Mouse (Mus musculus) hindbrain, embryonic 16.5 days (tissue): Measurements from ENCODE around the gene Hrk. TPM values are rescaled to one million over a fixed set of nuclear protein-coding genes. Genes with fewer than 3 reads are reported as not detected.
A peak's percentile ranks its signal among the peaks of the same experiment; 100 is the strongest.

ENCODE experiments used
- ATAC-seq: fragments of 200-750 bp; cut with Nextera tagmentation; 2 replicates; pipeline ENCODE4 v1.8.0; 2017; ENCODE audit warnings: moderate TSS enrichment, moderate library complexity
- H3K27ac ChIP-seq: fragments of 300-500 bp; sonication (generic); 2 replicates; pipeline ENCODE4 v1.5.1; 2014; ENCODE audit warnings: low read depth, mild to moderate bottlenecking, control low read depth, low read length, moderate library complexity
- H3K27me3 ChIP-seq: fragments of 300-500 bp; sonication (generic); replicated peaks from 2 replicates; pipeline ENCODE4 v1.6.1; 2014; ENCODE audit warnings: low read length; ENCODE audit not compliant: control insufficient read depth, insufficient read depth
- H3K36me3 ChIP-seq: fragments of 300-500 bp; sonication (generic); 2 replicates; pipeline ENCODE4 v1.6.1; 2014; ENCODE audit warnings: mild to moderate bottlenecking, low read length, moderate library complexity, mixed read lengths; ENCODE audit not compliant: control insufficient read depth, insufficient read depth
- H3K4me1 ChIP-seq: fragments of 300-500 bp; sonication (generic); 2 replicates; pipeline ENCODE4 v1.6.1; 2014; ENCODE audit warnings: low read depth, low read length; ENCODE audit not compliant: control insufficient read depth, insufficient read depth
- H3K4me2 ChIP-seq: fragments of 300-500 bp; sonication (generic); 2 replicates; pipeline ENCODE4 v1.6.1; 2014; ENCODE audit warnings: mild to moderate bottlenecking, low read length, control low read depth, moderate library complexity
- H3K4me3 ChIP-seq: fragments of 300-500 bp; sonication (generic); 2 replicates; pipeline ENCODE4 v1.5.1; 2014; ENCODE audit warnings: mild to moderate bottlenecking, low read length, control low read depth, moderate library complexity
- H3K9ac ChIP-seq: fragments of 300-500 bp; sonication (generic); 2 replicates; pipeline ENCODE4 v1.6.1; 2014; ENCODE audit warnings: low read depth, mild to moderate bottlenecking, control low read depth, low read length, moderate library complexity
- H3K9me3 ChIP-seq: fragments of 300-500 bp; sonication (generic); 2 replicates; pipeline ENCODE4 v1.6.1; 2014; ENCODE audit warnings: mild to moderate bottlenecking, low read length, moderate library complexity; ENCODE audit not compliant: control insufficient read depth
- WGBS: fragments of 180-500 bp; shearing (Covaris S2); extraction: QIAGEN DNeasy Blood & Tissue Kit; methylation state at CpG from one replicate; pipeline ENCODE4 v1.1.7; 2014; 5-methylcytosine and 5-hydroxymethylcytosine counted together
- polyA plus RNA-seq: library from polyadenylated mRNA; unstranded; fragments of >200 nt; fragmentation: Nextera tagmentation; extraction: Ambion mirVana; gene quantifications from 2 replicates; pipeline ENCODE4 v1.2.1, GENCODE M21; 2015

Hrk gene
- polyA plus RNA-seq, result 3.7 and 4.8 TPM in 2 replicates

DNA sequence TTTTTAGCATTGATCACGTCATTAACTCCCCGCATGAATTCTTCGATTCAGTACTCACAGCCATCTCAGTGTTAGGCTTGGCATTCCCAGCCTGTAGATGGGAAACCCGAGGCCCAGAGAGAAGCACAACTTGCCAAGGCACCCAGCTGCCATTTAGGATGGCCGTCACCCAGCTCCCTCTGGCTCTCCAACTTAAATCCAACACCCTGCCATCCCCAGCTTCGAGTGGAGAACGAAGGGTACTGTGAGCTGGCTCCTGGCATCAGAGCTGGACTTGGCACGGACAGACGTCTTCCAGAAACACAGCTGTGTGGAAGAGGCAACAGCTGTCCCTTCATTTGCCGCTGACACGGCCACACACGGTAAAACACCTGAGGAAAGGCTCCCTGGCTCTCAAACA, at the start of gene Hrk:
Hrk (plus strand) TSS at position 68 of the 400 bp plus-strand sequence.
- Histone ChIP-seq H3K9ac (no peak within 1 kb of the TSS), H3K27ac (no peak within 1 kb of the TSS), H3K27me3 (peaks cover 14% of the 10 kb centered on the region), H3K4me2 (no peak within 1 kb of the TSS), H3K9me3 (no peaks in the 10 kb centered on the region), H3K4me1 (peaks cover 4% of the 10 kb centered on the region; the same call in 1 of the 2 replicates), H3K4me3 (no peak within 1 kb of the TSS), H3K36me3 (no peaks in the 10 kb centered on the region)
- ATAC-seq, result no peak
- 63% methylated on average over 12 of the region's 12 CpGs for WGBS

DNA sequence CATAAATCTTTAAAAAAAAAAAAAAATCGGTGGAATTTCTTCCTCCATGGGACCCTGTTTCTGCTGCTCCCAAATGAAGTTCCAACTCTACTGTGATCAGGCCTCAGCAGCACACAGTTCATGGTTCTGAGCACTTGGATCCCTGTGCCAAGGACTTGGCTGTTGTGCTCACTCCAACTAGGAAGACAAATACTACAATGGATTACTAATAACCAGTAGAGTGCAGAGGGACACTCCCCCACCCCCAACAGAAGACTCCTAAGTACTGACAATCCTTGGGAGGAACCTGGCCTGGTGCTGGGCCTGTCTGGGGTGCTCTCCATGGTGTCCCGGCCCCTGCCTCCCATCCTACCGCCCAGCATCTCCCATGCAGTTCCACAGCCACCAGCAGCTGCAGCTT, 46.1 kb upstream of the Hrk start:
- peak overlapping the region; percentile 17; the same call in 1 of the 2 replicates for H3K9ac ChIP-seq
- ATAC-seq, result no peak
- no peaks in the 10 kb centered on the region for H3K9me3 ChIP-seq
- peaks cover 27% of the 10 kb centered on the region for H3K4me1 ChIP-seq
- WGBS, result 70% methylated on average over 3 of the region's 3 CpGs
- H3K4me2 ChIP-seq, result no peak overlapping the region
- H3K27me3 ChIP-seq, result no peaks in the 10 kb centered on the region
- H3K27ac ChIP-seq, result peak overlapping the region; percentile 59
- no peaks in the 10 kb centered on the region for H3K36me3 ChIP-seq
- H3K4me3 ChIP-seq, result no peak overlapping the region

GRCm38 (mm10) chr5:118118922-118119321, 45.5 kb upstream of the Hrk start:
- no peaks in the 10 kb centered on the region for H3K36me3 ChIP-seq
- H3K4me1 ChIP-seq, result peaks cover 27% of the 10 kb centered on the region
- H3K27me3 ChIP-seq, result no peaks in the 10 kb centered on the region
- no peak overlapping the region; the same call in 1 of the 2 replicates for H3K4me2 ChIP-seq
- WGBS, result 59% methylated on average over 5 of the region's 5 CpGs
- ATAC-seq, result peak; percentile 52
- peak overlapping the region; percentile 59 for H3K27ac ChIP-seq
- H3K9me3 ChIP-seq, result no peaks in the 10 kb centered on the region
- H3K9ac ChIP-seq, result peak overlapping the region; percentile 17; the same call in 1 of the 2 replicates
- H3K4me3 ChIP-seq, result no peak overlapping the region

DNA sequence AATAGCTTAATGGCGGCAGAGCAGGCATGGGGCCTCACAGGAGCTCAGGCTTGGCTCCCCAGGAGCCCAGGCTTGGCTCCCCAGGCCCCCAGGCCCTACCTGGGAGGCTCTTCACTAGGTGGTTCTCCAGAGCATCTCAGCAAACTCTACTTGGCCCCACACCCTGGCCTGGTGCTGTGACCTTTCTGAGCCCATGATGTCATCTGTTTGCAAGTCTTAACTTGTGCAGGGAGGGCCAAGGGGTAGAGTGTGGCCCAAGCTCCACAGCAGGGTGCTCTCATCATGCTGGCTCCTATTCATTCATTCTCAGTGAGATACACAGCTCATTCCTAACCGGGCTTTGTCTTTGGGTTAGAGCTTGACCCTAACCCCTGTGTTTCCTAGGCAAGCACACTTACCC, 43.8 kb upstream of the Hrk start:
- Histone ChIP-seq H3K27me3 (no peaks in the 10 kb centered on the region), H3K27ac (no peak overlapping the region), H3K4me3 (no peak overlapping the region), H3K36me3 (peaks cover 3% of the 10 kb centered on the region; the same call in 1 of the 2 replicates), H3K4me1 (peaks cover 25% of the 10 kb centered on the region), H3K9ac (no peak overlapping the region), H3K9me3 (no peaks in the 10 kb centered on the region), H3K4me2 (no peak overlapping the region)
- WGBS, result 11% methylated on average over 2 of the region's 2 CpGs
- ATAC-seq, result no peak

DNA sequence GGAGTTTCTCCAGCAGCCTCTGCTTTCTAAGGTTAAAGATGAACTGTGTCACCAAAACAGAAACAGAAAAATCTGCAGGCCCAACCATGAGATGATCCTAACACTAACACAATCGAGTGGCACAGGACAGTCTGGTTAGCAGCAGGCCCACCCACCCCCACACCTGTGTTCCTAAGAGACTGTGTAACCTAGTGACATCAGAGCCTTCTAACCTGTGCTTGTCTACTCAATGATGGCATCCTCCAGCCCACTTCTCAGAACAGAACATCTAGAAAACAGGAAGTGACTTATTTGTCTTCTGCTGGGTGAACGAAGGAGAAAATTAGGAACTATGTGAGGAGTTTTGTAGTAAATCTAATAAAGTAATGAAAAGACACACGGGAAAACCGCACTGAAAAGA, 42.5 kb upstream of the Hrk start:
- Histone ChIP-seq H3K27me3 (no peaks in the 10 kb centered on the region), H3K9ac (no peak overlapping the region), H3K27ac (no peak overlapping the region), H3K4me1 (peaks cover 18% of the 10 kb centered on the region), H3K4me2 (no peak overlapping the region), H3K4me3 (no peak overlapping the region), H3K36me3 (peaks cover 3% of the 10 kb centered on the region; the same call in 1 of the 2 replicates), H3K9me3 (no peaks in the 10 kb centered on the region)
- WGBS, result 95% methylated on average over 4 of the region's 4 CpGs
- no peak for ATAC-seq

GRCm38 (mm10) chr5:118123096-118123495, 41.4 kb upstream of the Hrk start:
- no peak overlapping the region for H3K4me3 ChIP-seq
- H3K4me1 ChIP-seq, result peaks cover 15% of the 10 kb centered on the region
- H3K9me3 ChIP-seq, result no peaks in the 10 kb centered on the region
- WGBS, result 53% methylated on average over 10 of the region's 10 CpGs
- no peak overlapping the region for H3K9ac ChIP-seq
- no peak overlapping the region for H3K4me2 ChIP-seq
- no peaks in the 10 kb centered on the region for H3K27me3 ChIP-seq
- peaks cover 6% of the 10 kb centered on the region; the same call in 1 of the 2 replicates for H3K36me3 ChIP-seq
- H3K27ac ChIP-seq, result no peak overlapping the region
- no peak for ATAC-seq

DNA sequence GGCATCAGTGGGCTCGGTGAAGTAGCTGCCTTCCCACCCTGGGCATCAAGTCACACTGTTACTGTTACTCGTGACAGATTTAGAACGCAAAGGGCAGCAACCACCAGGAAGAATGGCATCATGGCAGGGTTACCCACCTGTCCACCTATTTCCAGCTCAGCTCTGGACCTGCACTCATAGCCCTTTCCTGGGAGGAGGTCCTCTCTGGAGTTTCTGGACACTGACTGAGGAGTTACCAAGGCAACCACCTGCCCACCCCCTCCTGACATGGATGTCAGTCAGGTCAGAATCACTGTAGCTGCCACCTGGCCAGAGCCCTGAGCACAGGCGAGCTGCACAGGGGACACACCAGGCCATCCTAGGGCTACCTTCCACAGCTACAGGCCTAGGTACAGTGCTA, 37.8 kb upstream of the Hrk start:
- no peak for ATAC-seq

DNA sequence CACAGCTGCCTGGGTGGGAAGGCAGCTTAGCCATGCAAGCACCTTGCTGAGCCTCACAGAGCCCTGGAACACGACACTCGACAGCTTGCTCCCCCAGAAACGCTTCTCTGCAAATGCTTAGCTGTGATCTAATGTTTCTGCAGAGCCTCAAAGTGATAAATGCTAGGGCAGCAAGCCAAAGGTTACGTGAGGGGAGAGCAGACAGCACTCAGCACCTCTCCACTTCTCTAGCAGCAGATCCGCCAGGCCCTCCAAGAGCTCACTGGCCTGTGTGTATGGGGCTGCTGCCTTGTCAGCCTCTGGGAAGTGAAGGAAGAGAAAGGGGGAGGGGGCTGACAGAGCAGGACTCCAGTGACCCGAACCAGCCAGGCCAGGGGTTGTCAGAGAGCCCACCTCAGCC, 36.2 kb upstream of the Hrk start:
- H3K9ac ChIP-seq, result no peak overlapping the region
- H3K4me1 ChIP-seq, result no peaks in the 10 kb centered on the region
- H3K4me2 ChIP-seq, result no peak overlapping the region
- peaks cover 12% of the 10 kb centered on the region; the same call in 1 of the 2 replicates for H3K36me3 ChIP-seq
- no peak overlapping the region for H3K4me3 ChIP-seq
- H3K9me3 ChIP-seq, result no peaks in the 10 kb centered on the region
- no peak overlapping the region for H3K27ac ChIP-seq
- WGBS, result 85% methylated on average over 6 of the region's 6 CpGs
- H3K27me3 ChIP-seq, result no peaks in the 10 kb centered on the region
- ATAC-seq, result no peak

More for the DNA sequence above, 37.8 kb upstream of the Hrk start:
- no peak overlapping the region for H3K27ac ChIP-seq
- WGBS, result 88% methylated on average over 4 of the region's 4 CpGs
- no peaks in the 10 kb centered on the region; the same call in 1 of the 2 replicates for H3K4me1 ChIP-seq
- H3K4me3 ChIP-seq, result no peak overlapping the region
- no peak overlapping the region for H3K4me2 ChIP-seq
- no peaks in the 10 kb centered on the region for H3K27me3 ChIP-seq
- peaks cover 12% of the 10 kb centered on the region; the same call in 1 of the 2 replicates for H3K36me3 ChIP-seq
- no peak overlapping the region for H3K9ac ChIP-seq
- H3K9me3 ChIP-seq, result no peaks in the 10 kb centered on the region

- H3K36me3 ChIP-seq, result peaks cover 12% of the 10 kb centered on the region; the same call in 1 of the 2 replicates
- H3K4me1 ChIP-seq, result no peaks in the 10 kb centered on the region
- no peak overlapping the region for H3K27ac ChIP-seq
- no peak for ATAC-seq
- no peaks in the 10 kb centered on the region for H3K27me3 ChIP-seq
- H3K9me3 ChIP-seq, result no peaks in the 10 kb centered on the region
- no peak overlapping the region for H3K4me3 ChIP-seq
- WGBS, result 84% methylated on average over 9 of the region's 9 CpGs
- H3K4me2 ChIP-seq, result no peak overlapping the region
- no peak overlapping the region for H3K9ac ChIP-seq
Observed at GRCm38 (mm10) chr5:118128651-118129050, 35.8 kb upstream of the Hrk start.
